Mouse (Mus musculus): ENCODE data around the gene Acbd5. TPM values are rescaled to one million over a fixed set of nuclear protein-coding genes. Genes with fewer than 3 reads are reported as not detected.

The Acbd5 gene
- polyA plus RNA-seq (2017; shearing (Covaris generic)), result 60.6 TPM

DNA sequence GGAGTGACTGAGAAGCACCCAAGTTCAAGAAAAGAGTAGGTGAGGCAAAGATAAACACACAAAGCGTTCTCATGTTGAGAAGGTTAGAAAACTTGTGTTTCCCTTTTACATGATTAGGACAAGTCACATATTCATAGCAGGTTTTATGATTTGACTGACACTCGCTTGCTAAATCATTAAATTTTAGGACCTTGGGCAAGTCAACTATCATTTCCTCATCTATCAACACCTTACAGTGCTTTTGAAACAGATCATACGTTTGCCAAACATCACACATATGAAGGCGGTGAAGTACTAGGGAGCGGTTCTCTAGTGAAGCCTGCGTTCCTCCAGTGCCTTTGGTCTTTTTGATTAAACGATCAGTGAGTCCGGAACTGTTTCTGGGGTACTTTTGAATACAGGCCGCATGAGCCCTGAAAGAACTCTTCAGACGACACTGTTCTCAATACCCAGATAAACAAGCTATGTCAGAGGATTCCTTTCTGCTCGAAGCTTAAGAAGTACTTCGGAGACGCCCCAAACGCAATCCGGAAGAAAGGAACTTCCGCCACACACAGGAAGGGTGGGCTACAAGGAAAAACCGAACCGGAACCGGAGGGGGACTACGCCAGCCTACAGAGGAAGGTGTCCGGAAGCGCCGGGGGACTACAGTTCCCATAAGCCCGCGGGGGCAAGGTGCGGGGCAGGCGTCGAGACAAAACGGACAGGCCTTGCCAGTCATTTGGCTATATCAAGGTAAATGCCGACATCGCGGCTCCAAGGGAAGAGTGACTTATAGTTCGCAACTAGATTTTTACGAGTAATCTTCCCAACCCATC, at the start of gene Acbd5:
TSS of gene Acbd5 (plus strand) at position 616 of the 818 bp plus-strand sequence.

GRCm38 (mm10) chr2:23040001-23040646, 27.8 kb upstream of the Acbd5 start, which contains the start of gene Abi1:
Gene Abi1, minus strand, starts transcription at chr2:23040241.

GRCm38 (mm10) chr2:23155777-23156607, 88.0 kb downstream of the Acbd5 start, which contains the start of the genes Mastl and Yme1l1:
Gene Mastl, minus strand, starts transcription at chr2:23156024.
Gene Yme1l1, plus strand, starts transcription at chr2:23156369.

Other genes starting within 250 kb of the Acbd5 start
- gene Pdss1, start 172.6 kb upstream of the Acbd5 start, polyA plus RNA-seq (2017; shearing (Covaris generic)), result 7.3 TPM
- gene Abi1, start 27.9 kb upstream of the Acbd5 start, polyA plus RNA-seq (2017; shearing (Covaris generic)), result 155 TPM
- 0.42 TPM for gene Mastl, start 87.9 kb downstream of the Acbd5 start, polyA plus RNA-seq (2017; shearing (Covaris generic))
- 58.3 TPM for gene Yme1l1, start 88.2 kb downstream of the Acbd5 start, polyA plus RNA-seq (2017; shearing (Covaris generic))
- gene 4931423N10Rik, start 139.3 kb downstream of the Acbd5 start, polyA plus RNA-seq (2017; shearing (Covaris generic)), result not detected